Mouse (Mus musculus): ENCODE results near the gene Cd200r2.

GRCm38 (mm10) chr16:44962777-44963176 is 95.9 kb downstream of the Cd200r2 start:
- TF ChIP-seq CTCF (IDR thresholded peaks at IDR 0.05; ENCODE audit: borderline replicate concordance, control insufficient read depth, extremely low read depth, insufficient read depth, low read length, poor library complexity) (no peak), POLR2A (IDR thresholded peaks at IDR 0.05; ENCODE audit: control insufficient read depth, extremely low read depth, insufficient read depth, low read length, poor library complexity) (no peak)

All from thymus, adult 2 months (tissue).